Mouse (Mus musculus) lung, postnatal 36 days (tissue): ENCODE measurements around the gene Map3k3.

Experiments
- DNase-seq: peaks from one replicate; pipeline ENCODE4 v3.0.0; 2022; ENCODE audit warnings: mixed read lengths

Gene Map3k3

DNA sequence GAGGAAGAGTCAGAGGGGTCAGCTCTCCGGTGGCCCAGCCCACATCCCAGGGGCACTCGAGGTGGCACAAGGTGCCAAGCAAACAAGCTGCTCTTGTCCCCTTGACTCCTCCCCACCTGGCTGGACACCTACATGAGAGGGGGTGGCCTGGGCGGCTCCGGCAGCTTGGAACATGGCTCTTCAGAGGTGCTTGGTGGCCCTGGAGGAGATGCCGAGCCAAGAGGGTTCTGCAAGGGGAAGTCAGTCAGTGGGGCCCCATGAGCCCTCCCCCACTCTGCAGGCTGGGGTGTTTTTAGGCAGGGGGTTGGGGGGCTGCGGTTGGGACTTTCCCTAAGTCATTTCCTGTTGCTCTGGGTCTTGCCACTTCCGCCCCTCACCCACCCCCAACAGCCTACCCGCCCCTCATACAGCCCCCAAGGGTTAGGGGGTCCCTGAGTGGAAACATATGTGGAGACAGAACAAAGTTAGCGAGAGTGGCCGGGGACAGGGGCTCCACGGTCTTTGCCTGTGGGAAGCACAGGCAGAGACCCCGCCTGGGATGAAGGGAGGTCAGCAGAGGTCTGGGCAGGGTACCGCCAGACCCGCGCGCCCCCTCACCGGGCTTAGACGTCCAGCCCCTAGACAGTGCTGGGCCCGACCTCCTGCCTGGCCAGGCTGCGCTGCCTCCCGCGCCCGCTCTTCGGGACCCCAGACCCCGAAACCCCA lies 75.0 kb downstream of the Map3k3 start:
- DNase-seq, result peak; percentile 89

DNA sequence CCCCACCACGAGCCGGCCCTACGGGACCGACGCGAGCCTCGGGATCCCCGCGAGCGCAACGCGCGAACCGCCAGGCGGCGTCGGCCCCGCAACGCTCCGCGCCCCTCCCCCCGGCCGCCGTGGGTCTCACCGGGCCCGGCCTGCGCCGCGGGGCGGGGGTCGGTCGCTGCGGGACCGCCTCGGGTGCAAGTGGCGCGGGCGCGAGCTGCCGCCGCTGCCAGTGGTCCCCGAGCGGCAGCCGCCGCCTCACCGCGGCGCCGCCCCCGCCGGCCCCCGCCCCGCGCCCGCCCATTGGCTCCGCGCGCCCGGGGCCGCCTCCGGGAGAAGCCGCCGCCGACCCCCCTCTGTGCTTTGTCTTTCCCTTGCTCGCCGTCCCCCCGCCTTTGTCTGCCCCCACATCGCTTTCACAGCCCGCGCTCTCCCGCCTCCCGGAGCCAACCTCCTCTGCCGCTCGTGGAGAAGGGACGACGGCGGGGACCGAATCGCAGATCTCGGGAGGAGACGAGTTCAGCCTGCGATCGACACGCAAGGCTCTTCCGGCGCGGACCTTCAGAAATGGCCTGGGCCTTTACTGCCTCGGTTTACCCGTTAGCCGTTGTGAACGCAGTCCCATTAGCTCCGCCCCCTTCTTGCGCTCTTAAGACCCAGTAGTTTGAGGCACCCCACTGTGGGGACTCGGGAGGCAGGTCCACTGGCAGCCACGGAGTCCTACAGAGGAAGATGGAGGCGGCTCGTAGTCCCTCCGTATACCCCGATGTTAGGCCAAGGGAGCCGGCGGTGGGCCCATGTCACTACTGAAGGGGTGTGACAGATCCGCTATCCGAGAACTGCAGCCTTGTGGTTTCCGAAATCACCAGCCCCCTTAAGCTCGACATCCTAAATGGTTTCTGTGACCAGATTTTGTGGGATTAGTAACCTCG lies 75.8 kb downstream of the Map3k3 start:
- peak; percentile 85 for DNase-seq

DNA sequence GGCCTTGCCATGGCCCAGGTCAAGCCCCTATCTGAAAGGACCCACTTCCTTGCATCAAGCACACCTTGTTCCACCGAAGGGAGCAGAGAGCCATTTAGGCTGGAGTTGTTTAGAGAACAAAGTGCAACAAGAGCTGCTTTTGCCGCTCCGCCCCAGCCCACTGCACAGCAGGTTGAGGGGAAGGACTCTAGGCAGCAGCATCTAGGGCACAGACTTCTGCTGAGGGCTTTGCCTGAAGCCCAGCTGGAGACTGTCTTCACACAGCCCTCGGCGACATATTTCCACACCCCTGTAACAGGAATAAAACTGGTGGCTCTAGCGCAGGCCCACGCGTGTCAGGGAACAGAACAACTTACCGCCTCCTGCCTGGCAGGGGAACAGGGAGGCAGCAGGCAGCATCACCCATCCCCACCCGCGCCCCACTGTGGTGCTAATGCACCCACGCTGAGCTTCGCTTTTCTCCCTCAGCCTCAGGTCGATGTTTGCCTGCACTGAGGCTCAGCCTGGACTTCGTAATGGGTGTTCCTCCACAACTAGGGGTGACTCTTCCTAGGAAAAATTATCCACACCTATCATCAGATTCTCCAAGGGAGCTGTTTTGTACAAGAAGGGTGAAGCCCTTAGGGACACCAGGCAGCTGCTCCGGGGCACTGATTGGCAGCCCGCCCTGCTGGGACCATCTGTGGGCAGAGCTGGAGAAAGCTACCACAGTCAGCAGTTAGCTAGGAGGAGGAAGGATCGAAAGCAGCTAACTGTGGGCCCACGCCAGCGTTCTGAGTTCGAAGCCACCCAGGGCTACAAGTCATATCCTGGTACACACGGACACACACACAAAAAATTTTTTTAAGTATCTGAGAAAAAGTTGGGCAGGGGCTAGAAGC lies 76.7 kb downstream of the Map3k3 start, which contains the start of the genes Gm10840 and Limd2:
TSS of gene Gm10840 (plus strand) at position 10 of the 881 bp plus-strand sequence.
TSS of gene Limd2 (minus strand) at position 20 of the 881 bp plus-strand sequence.
- peak; percentile 58 for DNase-seq

DNA sequence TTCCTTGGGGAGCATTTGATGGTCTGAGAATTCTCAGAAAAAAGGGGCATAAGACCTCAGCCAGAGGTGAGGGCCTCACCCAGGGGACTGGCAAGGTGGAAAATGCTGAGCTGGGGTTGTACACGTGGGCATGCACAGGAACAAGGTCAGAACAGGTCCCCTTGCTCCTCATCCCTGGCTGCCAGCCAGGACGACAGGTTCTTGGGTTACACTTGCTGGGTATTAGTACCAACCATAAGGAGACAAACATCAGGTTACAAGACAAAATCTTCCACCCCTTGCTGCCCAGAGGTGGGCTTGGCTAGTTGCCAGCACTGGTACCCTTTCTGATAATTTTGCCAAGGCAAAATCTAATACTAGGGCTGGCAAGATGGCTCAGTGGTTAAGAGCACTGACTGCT lies 77.8 kb downstream of the Map3k3 start:
- no peak for DNase-seq

DNA sequence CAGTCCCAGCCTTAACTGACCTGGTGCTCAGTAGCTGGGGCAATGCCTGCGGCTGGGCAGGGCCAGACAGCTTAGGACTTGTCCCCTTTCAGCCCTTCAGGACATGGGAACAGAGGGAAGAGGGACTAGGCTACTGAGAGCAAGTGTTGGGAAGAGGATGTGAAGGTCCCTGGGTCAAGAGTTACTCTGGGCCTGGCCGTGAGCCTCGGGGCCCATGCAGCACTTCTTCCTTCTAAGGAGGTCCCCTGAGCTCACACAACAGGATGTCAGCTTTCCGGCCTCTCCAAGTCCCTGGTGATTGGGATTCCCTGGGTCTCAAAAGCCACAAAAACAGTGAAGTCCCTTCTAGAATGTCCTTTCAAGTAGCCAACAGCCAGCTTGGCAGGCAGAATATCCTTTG lies 79.1 kb downstream of the Map3k3 start:
- DNase-seq, result peak; percentile 32

DNA sequence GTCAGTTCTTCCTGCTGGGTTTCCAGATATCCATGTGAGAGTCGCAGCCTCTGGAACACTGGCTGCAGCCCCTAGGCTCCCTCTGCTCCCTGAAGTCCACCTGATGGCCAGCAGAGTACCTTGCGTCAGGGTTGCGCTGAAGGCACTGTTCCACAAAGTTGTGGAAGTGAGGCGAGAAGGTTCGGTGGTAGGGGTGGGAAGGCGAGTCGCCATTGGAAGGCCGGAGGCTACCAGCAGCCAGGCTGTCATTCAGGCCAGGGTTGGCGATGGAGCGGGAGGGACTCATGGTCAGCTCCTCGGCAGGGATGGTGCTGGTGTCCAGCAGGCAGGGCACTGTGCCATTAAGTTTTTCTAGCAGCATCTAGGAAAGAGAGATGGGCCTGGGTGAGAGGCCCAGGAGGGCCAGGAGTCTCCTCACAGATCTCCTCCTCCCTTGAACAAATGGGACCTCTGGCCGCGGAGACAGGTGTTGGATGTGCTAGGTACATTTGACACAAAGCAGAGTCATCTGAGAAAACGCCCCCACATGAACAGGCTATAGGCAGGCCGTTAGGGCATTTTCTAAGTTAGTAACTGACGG lies 80.3 kb downstream of the Map3k3 start:
- DNase-seq, result no peak

DNA sequence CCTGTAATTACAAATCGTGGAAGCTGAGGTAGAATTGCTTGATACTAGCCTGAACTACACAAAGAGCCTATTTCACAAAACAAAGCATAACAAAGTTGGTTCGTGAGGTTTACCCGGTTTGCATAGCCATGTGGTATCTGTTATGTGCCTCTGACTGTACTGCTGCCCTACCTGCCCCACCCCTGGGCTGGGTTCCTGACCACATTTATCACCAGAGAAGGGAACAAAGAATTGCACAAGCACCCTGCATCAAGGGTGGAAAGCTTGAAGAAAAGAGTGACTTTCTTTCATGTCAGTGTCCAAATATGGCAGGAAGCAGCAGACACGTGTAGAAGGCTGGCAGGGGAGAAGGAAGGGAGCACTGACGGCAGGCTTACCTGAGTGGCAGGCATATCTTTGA lies 83.0 kb downstream of the Map3k3 start:
- peak; percentile 53 for DNase-seq

DNA sequence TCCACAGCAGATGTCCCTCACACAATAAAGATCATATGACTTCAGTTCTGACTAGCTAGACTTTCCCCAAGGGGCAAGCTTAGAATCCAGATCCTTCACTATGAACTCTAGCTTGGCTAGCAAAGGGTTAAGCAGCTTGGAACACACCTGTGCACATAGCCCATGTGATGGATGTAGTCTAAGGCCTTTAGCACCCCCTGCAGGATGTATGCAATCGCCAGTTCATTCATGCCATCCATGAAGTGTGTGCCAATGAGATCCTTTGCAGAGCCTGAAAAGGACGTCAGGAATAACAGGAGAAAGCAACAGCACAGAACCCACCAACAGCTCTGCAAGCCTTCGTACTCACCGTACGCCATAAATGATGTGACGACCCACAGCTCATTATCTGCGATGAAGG lies 86.4 kb downstream of the Map3k3 start:
- DNase-seq, result peak; percentile 83

DNA sequence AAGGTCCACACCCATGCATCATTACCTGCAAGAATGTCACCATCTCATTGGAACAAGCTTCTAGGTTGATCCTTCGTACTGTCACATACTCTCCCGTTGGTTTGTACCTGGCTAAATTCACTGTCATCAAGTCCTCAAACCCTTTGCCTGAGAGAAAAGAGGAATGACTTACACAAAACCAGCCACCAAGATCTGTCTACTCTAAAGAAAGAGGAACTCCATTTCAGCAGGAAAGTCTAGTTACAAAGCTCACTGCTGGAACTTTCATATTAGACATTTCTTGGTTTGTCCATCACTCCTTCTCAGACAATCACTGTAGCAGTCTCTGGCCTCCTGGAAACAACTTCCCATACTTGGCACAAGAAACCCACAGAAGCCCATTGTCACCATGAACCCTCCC lies 88.8 kb downstream of the Map3k3 start:
- DNase-seq, result no peak

DNA sequence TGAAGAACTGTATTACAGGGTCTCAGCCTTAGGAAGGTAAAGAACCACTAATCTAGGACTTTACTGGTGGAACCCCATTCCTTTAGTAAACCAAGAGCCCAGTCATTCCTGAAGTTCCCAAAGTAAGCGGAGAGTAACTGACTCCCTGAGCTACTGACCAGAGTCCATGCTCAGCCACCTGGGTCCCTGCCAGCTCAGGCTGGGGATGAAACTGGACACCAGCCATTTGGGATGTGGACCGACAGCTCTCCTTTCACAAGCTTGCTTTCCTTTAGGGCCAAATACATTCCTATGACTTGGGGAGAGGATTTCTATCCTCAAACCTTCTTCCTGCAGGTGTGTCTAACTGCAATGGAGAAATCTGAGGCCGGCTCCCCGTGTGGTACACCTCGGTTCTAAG lies 90.0 kb downstream of the Map3k3 start:
- DNase-seq, result no peak

DNA sequence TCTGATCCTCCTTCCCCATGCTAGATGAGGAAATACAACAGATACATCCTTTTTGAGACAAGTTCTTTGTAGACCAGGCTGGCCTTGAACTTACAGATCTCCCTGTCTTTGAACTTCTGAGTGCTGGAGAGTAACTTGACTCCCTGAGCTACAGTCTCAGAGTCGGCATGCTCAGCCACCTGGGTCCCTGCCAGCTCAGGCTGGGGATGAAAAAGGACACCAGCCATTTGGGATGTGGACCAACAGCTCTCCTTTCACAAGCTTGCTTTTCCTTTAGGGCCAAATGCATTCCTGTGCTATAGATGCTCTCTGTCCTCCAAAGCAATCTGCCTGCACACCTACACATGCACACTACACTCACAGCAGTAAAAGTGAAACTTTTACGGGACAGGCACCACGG lies 90.7 kb downstream of the Map3k3 start:
- no peak for DNase-seq

DNA sequence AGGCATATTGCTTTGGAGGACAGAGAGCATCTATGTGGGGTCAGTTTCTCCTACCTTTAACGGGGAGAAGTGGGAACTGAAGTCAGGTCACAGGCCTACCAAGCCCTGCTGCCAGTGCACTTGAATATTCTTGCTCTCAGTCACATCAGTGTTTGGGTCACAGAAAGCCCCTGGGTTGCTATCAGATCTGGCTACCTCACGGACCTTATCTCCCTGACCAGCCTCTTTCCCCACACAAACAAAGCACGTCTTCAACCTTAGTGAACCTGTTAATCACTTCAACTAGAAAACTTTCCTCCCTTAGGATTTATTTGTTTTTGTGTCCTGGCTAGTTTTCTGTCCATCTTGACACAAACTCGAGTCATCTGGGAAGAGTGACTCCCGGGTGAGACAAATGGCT lies 92.0 kb downstream of the Map3k3 start:
- DNase-seq, result no peak

DNA sequence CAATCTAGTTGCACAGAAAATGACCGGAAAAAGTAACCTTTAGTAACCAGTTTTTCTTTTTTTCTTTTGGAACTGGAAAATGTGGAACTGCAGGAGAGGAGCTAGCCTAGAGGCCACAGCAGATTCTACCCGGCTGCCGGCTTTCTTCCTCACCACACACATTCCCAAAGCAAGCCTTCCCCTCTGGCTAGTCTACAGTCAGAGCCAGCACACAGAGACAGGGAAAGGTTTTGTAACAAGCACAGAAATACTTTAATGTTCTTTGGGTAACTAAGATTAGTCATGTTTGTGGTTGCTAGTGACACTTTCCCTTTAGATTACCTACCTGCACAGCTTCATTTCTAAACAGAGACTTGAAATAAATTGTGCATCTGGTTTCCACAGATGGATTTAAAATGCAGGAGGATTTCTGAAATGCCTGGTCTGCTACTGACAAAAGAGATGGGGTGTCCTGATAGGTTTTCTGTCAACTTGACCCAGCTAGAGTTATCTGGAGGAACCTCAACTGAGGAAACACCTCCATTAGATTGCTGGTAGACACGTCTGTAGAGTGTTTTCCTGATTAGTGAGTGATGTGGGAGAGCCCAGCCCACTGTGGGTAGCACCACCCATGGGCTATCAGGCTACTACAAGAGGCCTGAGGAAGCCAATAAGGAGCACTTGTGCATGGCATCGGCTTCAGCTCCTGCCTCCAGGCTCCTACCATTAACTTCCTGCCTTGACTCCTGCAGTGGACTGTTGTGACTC lies 93.8 kb downstream of the Map3k3 start:
- no peak for DNase-seq

DNA sequence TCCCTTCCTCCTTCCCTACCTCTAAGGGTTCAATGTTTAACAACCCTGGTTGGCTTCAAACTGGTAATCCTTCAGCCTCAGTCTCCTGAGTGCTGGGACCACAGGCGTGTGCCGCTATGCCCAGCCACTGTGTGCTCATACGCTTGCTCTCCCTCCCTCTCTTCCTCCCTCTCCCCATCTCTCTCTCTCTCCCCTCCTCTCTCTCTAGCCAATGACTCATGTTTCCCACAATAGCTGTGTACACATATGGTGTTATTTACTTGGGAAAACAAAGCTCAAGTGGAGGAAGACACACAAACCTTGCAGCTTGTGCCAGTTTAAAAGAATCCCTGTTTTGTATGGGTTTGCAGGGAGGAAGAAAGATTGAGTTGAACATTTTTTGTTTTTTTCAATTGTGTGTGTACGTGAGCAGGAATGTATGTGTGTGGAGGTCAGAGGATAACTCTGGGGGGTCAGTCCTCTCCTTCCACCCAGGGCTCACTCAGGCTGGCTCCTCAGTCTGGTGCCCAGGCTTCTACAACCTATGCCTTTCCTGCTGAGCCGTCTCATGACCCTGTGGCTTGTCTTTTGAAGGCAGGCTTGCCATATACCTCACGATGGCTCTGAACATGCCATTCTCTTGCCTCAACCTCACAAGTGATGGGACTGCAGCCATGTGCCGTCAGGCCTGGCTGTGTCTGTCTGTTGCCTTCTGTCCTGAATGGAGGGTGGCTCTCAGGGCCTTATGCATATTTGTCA lies 95.5 kb downstream of the Map3k3 start:
- DNase-seq, result no peak

DNA sequence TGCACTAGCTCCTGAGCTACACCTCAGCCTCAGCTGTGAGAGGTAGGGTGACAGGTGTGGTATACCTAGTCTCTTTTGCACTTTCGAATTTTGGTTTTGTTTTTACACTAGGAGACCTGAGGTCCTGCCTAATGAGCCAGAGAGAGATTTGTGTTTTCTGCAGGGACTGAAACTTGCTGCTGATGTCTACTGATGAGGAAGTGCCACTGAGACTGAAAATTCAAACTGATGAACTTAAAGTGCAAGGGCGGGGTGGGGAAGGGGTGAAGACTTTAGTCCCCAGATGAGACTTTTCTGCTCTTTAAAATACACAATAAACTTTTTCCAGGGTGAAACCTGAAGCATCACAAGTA lies 96.0 kb downstream of the Map3k3 start:
- DNase-seq, result no peak

DNA sequence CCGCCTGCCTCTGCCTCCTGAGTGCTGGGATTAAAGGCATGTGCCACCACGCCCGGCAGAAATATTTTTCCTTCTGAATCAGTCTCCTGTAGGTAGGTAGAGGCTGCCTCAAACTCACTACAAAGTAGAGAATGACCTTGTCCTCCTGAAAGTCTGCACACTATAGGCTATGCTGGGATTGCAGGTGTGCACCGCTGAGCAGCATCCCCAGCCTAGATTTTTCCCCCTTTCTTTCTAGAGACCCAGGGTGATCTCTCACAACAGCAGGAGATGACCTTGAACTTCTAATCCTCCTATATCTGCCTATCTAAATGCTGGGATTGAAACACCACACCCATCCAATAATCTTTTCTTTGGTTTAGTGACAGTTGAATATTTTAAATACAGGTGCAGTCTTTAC lies 102.9 kb downstream of the Map3k3 start:
- no peak for DNase-seq

DNA sequence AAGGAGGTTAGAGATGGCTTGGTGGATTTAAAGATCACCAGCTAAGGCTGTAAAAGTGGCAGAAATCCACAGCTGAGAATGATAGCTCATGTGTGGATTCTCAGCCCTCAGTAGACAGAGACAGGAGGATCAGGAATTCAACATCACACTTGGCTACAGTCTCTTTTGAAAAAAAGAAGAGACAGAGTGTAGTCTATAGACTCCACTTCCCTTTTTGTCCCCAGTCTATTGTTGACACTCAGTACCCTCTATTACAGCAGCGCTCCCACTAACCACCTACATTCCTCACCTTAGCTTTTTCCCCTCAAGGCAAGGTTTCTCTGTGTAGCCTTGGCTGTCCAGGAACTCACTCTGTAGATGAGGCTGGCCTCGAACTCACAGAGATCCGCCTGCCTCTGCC lies 107.3 kb downstream of the Map3k3 start:
- no peak for DNase-seq

DNA sequence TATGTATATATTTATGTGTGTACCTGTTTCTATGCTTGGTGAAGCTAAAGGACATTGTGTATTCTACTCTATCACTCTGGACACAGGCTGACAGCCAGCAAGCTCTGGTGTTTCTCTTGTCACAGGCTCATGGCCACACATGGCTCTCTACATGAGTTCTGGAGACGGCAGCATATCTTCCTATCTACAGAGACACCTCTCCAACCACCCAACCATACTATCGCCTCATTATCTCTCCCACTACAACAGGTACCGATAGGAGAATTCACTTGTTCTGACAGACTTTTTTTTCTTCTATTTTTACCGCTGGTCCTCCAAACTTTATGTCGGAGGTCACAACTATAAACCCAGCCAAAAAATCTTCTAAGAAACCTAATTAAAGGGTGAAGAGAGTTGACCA lies 107.8 kb downstream of the Map3k3 start:
- no peak for DNase-seq

DNA sequence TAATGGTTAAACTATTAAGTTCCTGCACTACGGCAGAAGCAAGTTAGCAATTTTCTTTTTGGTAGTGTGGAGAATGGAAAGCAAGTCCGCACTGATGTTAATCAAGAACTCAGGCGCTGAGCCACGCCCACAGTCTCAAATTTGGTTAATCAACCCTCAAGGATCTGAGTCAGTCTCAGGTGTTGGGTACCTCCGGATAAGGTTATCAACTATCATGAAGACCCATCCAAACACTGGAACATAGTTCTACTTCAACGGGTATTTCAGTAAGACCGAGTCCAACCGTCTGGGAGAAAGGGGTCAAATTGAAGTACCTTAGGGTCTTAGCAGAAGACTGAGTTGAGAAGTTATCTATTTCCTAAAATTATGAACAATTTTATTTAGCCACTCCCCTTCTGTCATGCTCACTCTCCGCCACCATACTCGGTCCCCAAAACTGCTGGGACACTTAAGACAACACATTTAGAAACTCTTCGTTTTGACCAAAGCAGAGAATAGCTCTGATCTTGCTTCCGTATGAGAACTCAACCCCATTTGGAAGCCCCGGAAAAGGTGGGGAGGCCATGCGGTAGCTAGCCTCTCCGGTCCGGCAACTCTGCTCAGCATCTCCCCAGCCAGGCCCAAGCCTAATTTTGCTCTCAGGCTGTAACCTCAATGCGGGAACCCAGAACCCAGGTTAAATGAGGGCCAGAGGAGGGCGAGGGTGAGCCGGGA lies 108.4 kb downstream of the Map3k3 start:
- peak; percentile 46 for DNase-seq

DNA sequence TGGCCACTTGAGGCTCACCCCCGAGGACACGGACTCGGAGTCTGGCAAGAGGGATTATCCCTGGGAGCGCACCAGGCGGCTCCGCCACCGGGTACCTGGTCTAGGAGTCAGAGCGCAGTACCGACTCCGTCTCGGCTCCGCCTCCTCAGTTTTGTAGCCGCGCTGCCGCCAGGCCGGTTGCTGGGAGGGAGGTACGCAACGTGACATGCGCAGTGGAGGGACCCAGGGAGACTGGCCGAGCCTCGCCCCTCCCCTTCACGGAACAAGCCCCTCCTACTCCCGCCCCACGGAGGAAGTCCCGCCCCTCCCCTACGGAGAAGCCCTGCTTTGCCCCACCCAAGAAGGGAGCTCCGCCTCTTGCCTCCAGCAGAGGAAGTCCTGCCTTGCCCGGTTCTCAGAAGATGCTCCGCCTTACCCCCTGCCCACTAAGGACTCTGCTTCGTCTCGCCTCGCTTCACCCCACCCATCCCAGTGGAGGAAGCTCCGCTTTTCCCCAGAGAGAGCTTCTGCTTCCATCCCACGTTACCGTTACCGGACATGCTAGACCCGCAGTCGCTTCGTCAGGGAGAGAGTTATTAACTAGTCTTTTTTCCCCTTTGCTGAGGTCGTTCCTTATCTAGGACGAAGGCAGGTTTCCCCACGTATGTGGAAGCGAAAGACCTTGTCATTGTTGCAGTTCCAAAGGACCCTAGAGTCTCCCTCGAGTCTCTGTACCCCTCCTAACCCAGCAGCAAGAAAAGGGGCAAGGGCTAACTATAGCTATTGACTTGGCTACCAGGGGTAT lies 109.2 kb downstream of the Map3k3 start:
- peak; percentile 98 for DNase-seq
